Mouse (Mus musculus) R1 (cell line): ENCODE results near the gene Gm20708.

Experiments
- DNase-seq: peaks from one replicate; pipeline ENCODE4 v3.0.0-alpha.2; 2018; ENCODE audit warnings: low read depth, low spot score

Gm20708 gene

DNA sequence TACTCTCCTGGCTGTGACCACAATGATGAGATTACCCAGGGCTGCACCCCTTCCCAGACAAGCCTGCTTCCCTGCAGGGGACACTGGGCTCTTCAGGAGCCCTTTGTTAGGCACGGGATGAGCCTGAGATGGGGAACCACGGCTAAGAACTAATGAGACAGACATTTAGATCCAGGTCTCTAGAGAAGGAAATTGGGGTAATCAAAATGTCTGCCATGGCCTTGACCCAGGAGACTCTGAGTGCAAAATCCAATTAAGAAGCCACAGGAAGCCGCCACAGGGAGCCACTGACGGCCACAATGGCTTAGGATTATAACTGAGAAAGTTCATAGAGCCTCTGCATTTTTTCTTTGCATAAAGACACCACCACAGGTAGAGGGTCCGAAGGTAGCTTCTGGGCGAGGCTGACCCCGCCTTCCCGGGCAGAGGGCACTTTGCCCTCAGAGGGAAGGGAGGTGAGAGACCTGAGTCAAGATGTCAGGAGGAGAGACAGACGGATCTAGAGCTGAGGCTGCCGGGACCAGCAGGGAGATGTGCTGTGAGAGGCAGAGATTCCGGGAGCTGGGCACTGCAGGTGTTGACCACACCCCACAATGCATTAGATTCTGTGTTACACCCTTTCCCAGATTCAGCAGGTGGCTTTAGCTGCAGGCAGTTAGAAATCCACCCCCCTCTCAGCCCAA is 53.8 kb downstream of the Gm20708 start:
- peak; percentile 87 for DNase-seq

DNA sequence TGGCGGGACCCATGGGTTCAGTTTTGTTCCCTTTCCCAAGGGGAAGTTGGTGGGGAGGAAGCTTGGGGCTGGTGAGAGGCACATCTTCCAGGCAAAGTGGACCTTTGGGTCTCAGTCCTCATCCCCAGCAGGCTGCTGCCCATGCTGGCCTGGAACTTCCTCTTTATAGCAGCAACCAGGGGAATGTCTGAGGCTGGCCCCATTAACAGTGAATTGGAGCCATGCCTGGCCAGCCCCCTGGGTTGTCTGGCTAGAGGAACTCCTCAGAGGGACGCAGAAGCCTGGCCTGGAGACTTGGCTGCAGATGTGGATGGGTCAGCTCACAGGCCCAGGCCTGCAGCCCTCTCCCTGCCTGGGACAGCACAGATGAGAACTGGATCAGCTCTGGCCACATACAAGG is 55.3 kb downstream of the Gm20708 start:
- no peak for DNase-seq

DNA sequence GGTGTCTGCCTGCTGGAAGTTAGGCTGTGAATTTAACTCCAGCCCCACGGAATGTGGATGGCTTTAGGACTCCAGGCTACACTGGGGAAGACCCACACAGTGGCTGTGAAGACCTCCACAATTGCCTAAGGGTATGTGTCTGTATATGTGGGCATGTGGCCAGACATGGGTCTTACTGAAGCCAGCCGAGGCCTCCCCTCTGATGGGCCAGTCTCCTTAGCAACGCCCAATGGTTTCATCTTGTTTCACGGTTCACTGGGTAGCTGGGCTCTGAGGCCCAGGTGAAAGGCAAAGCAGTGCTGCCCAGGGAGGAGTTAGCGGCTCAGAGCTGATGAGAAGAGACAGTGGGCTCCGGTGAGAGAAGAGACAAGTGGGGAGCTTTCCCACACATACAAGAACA is 56.5 kb downstream of the Gm20708 start:
- no peak for DNase-seq

DNA sequence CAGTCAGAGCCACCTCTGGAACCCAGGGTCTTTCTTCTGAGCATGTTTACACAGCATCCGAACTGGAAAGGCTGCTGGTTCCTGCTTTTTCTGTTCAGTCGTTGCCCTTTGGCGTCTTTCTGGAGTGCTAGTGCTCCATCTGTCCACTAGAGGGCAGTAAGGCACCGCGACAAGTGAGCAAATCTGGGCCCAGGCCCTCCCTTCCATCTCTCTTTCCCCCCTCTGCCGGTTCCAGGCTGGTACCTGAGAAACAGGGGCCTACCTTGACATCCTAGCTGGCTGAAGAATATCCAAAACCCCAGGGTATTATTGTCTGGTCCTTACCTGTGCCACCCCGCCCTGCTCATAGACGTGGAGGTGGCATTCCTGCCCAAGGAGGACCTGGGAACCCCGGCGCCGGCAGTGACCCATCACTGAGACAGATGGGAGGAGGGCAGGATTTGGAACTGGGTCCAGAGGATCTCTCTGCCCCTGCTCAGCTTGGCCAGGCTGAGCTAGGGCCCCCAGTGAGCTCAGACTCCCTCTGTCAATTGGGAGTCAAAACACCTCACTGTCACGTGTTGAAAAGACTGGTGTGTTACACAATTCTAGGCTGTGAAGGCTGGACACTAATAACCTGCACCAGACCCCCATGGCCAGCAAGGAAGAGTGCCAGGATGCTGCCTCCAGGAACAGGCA is 61.4 kb downstream of the Gm20708 start:
- DNase-seq, result peak; percentile 85

DNA sequence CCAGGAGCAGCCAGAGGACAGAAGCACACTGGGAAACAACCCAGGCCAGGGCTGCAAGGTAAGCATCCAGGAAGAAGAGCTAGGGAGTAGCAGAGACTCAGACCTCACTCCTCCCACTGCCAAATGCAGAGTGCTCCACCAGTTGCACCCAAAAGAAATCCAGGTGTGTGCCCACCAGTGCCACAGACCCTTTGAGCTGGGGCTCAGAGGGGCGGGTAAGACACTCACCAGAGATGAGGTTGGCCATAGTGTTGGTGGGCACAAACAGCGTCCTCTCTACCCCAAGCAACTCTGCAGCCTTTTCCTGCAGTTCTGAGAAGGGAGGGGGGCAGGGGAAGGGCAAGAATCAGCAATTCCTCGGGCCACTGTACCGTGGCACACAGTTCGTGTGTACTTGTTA is 61.9 kb downstream of the Gm20708 start:
- no peak for DNase-seq

DNA sequence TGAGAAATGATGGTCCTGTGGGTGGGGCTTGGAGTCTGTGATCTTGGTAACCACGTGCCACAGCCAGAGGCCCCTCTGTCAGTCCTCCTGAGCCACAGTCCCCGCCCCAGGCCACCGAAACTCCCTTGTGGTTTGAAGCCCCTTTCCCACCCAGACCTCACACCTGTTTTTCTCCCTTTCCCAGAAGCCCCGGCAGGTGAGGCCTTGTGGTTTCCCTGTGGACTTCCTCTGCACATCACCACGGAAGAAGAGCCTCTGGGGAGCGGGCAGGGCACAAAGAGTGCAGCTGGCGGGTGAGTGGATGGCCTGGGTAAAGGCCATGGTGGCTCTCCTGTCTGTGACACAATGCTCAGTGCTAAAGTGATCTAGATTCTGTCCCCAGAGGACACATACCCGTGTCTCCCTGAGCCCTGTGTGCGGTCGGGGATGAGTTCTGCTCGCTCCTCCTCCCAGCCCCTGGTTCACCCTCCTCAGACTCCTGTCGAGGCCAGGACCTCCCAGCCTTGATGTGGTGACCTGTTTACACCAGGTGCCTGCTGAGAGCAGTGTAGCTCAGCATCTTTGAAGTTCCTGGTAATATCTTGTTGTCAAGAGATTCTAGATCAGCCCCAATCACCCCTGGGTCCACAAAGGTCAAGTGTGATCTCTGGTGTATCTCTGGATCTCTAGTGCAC is 62.6 kb downstream of the Gm20708 start:
- no peak for DNase-seq

DNA sequence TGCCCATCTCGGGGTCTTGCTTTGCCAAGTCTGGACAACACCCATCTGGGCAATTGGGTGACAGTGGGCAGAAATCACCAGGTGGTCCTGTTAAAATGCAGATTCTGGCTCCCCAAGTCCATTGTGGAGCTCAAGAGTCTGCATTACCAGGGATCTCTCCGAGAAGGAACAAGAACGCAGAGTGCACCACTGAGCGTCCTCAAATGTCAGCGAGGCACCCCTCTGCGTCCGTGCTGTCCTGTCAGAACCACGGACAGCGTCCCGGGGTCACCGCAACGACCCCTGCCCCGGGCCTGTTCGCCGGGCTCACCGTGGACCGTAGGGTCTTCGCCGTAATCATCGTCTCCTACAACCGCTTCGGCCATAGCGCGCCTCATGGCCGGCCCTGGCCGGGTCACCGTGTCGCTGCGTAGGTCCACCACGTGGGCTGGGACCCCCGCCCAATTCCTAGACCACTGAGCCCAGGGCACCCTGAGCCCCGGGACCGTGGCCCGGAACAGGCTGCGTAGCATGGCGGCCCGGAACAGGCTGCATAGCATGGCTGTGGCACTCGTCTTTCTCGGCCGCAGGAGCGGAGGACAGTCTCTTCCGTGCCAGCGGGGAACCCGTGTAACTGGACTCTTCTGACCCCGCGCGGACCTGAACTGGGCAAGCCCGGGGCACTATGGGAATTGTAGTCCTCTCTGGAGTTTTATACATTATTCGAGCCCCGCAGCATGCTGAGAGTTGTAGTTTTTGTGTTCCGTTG is 63.6 kb downstream of the Gm20708 start, which contains the start of gene Tha1:
TSS of gene Tha1 (minus strand) at position 621 of the 748 bp plus-strand sequence.
- DNase-seq, result no peak

DNA sequence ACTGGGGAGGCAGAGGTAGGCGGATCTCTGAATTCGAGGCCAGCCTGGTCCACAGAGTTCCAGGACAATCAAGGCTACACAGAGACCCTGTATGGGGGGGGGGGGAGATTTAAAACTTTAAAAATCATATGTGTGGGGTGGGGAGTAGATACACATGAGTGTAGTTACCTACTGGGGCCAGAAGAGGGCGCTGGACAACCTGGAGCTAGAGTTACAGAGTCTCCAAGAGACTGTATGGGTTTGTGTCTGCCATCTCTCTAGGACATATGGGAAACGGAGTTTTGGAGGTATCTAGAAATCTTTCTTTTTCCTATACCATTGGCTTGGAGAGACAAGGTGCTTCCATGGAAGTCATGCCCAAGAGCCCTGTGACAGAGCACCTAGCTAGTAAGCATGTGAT is 65.0 kb downstream of the Gm20708 start:
- peak; percentile 72 for DNase-seq

DNA sequence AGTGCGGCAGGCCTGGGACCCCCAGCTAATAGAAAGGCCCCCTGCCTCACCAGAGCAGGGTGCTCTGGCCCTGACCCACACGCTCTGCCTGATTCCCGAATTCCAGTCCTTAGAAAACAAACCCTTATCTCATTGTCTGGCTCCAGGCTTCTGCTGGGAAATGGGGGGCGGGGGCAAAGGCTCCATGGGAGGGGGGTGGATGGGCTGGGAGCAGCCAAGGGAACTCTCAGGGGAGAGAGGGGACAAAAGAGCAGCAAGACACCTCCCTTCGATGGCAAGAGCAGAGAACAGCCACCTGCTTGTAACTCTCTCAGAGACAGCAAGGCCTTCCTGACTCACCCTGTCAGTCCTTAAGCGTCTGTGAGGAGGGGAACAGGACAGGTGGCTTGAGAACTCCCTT is 66.2 kb downstream of the Gm20708 start:
- peak; percentile 49 for DNase-seq

DNA sequence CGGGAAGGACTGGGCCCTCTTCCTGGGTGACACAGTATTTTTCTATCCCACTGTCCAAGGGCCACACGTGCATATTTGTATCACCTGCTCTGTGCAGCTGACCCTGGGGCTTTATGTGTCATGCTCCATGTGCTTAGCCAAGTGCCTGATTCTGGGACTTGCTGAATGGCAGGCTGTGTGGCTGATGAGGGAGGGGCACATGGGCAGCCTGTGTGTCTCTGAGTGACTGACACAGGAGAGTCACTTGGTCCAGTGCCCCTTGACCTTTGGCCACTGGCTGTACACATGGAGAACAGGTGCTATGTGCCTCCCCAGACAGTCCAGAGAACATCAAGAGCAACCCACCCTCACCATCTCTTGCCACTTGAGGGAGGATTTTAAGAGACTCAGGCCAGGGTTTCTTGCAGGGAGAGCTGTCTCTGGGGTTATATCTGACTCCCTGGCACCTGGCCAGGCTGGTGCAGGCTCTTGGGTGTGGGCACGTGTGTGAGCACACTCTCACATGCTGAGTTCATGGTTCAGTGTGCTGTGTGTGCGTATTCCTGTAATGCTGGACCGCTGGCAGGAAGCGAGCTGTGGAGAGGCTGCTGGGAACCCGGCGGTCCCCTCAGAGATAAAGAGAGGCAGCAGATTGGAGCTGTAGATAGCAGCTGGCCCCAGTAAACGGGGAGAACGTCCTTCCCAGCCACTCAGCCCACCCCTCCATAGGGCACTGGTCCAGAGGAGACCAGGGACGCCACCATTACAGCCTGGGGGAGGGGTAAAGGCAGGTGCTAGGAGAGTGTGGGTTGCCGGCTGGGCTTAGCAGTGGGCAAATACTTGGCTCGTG is 68.7 kb downstream of the Gm20708 start:
- DNase-seq, result no peak

DNA sequence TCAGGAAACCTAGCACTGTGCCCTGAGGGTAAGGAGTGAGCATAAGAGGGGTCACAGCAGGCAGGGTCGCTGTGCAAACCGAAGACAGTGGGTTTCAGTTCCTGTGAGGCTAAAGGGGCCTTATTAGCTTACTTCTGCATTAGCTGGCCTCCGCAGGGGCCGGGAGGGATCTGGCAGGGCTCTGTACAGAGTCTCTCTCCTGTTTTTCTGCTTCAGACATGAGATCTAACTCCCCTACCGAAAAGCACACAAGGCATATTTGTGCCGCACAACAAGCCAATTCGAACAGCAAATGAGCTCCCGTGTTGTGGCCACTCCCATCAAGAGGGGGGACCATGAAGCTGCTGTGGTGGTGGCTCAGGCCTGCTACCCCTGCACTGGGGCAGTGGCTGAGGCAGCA is 69.4 kb downstream of the Gm20708 start:
- peak; percentile 55 for DNase-seq

DNA sequence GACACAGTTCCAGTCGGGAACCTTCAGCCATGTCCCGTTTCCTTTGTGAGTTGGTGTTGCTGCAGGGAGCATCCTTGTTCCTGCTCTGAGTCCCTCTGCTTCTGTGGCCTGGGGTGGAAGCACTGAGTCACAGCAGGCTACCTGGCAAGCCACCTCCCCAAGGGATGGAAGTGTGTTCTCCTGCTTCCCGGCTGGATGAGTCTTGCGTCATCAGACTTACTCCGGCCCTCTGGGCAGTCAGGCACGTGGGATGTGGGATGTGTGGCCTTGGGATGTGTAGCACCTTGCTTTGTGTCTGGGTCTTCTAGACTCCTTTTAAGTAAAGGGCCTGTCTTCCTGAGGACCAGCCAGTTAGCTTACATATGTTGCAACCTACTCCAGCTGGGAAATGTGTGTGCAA is 70.2 kb downstream of the Gm20708 start:
- no peak for DNase-seq

DNA sequence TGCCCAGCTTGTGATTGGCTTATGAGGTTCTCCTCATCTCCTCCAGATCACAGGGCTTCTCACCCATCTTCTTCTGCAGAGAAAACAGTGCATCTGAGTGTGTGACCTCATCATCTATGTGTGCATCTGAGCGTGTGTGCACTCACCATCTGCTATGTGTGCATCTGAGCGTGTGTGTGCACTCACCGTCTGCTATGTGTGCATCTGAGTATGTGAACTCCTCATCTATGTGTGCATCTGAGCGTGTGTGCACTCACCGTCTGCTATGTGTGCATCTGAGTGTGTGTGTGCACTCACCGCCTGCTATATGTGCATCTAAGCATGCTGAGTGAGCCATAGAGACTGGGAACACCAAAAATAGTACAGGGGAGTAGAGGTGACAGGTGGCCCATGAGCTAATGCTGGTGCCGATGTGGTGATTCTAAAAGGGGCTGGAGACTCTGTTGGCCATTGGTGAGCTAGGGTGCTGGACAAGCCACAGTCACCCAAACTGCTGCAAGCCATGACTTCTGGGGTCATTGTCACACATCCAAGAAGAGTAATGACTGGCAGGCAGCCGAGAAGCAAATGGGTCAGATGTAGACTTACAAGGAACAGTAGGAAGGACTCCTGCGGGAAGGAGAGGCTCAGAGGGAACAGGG is 71.0 kb downstream of the Gm20708 start:
- no peak for DNase-seq

DNA sequence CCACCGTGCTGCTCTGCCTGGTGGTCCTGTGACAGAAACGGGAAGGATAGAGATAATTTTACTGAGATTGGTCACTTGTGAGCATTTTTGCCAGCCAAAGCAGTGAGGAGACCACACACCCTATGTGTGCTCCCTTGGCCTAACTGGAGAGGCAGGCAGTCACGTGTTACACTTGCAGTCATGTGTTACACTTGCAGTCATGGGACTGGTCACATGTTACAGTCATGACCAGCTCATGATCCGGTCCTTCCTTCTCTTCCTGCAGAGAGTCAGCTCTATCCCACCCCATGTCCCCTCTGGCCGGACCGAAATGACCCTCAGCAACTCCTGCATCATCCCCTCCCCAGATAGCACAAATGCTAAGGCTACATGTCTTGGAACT is 71.5 kb downstream of the Gm20708 start:
- DNase-seq, result no peak

DNA sequence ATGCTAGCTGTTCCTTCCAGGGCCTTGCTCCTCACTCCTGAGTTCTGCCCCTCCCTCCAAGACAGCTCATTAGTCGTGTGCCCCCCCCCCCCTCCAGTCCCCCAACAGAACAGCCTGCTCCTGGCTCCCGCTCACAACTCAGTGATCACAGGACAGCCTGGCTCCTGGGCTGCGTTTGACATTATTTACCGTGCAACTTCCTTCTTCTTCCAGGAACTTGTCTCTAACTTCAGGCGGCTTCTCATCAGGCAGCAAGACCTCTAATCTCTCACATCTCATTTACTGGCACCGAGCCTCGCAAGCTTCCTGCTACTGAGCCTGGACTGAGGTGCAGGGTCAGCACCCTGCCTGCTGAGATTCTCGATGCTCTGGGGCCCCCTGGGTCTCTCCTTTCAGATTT is 72.3 kb downstream of the Gm20708 start:
- no peak for DNase-seq

DNA sequence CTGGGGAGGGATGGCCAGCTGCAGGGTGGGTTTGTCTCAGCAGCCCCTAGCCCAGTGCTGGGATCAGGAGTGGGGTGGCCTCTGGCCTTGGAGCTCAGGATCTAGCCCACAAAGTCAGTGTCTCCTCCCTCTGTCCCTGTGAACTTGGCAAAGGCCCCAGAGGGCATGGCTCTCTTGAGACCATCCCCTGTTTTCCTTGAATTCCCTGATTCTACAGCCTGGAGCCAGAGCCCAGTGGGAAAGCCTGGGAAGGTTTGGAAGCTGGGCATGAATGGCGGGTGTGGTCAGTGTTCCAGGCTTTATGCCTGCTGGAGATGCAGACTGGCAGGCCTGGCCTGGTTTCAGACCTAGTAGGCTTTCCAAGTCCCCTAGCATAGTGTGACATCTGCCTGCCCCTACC is 72.7 kb downstream of the Gm20708 start:
- DNase-seq, result no peak

DNA sequence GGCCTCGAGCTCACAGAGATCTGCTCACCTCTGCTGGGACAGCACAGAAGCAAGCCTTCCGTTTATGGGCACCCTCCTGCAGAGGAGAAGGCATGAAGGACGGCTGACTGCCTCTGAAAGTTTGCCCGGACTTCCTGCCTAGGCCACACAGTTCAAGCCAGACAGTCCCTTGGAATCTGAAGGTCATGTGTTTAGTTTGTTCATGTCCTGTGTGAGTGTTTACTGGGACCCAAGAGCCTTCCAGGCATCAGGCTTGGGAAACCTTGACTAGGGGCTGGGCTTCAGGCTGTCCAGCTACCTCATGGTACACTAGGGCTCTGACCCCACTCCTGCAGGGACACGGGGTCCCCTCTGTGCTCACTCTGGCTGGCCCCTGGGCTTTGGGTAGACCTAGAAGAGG is 76.5 kb downstream of the Gm20708 start:
- DNase-seq, result no peak

DNA sequence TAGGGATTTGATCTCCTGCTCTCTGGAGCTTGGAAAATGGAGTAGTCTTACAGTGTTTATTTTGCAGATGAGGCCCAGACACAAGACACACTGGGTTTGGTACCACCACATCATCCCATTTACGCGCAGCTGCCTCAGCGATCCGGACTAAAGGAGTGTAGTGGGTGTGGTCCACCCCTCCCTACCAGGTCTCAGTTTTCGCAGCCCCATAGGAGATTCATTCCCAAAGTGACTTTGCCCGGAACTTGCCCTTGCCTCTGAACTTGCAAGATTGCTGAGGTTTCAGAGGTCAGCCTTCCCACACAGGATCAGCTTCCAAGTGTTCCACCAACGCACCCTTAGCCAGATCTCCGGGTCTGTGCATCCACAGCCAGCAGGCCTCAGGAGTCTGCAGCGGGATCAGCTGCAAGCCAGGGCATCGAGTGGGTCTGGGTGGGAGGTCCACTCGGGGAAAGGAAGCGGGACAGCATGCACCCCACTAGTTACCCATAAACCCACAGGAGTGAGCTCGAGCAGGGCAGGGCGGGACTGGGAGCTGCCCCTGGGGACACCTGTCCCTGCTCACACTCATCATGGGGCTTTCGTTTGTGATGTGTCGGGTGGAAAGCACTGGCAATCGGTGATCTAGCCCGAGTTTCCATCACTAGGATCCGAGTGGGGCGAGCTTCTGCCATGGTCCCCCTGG is 78.8 kb downstream of the Gm20708 start:
- peak; percentile 88 for DNase-seq

DNA sequence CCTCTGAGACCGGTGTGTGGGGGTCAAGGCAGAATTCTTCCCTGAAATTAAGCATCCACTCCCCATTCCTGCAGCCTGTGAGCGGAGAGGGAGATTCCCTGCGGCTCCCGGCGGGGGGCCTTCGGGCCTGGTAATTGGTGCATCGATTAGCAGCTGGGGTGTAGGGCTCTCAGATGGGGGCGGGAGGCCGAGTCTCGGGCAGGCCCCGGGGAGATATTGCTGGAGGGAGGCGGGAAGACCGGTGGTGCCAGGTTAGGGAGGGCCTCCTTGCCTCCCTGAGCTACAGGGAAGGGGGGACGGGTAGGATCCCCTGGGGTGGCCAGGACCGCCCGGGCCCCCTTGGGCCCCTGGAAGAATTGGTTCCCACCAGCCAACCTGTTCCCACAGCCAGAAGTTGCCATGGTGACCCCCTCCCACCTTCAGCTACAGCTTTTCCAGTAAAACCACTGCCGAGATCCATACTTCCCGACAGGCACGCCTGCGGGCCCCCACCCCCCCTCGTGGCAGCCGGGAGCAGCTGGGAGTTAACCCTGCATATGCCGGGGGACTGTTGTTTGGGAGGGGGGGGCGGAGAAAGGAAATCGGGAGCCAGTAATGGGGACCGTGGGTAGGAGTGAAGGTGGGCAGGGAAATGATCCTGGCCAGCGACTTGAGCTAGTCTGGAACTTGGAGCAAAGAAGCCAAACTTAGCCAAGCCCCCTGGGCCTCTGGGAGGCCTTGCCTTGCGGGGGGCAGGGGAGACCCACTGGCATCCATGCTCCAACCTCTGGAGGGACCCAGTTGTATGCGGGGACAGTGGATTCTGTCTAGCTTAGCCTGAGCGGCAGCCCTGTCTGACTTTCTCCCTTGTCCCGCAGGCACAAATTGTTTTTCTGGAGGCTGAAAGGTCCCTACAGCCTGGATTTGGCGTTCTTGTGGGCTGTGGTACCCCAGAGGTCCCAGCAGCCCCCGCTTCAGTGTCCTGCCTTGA is 79.7 kb downstream of the Gm20708 start:
- DNase-seq, result peak; percentile 90
